ENCODE assay signal across 10 mouse cellular contexts in genomic region chr14:120428497-120428896, GRCm38 (mm10).
"Had no signal": no experiment of that assay in that cellular context is flagged by ENCODE, and none has a peak within 500 bp of the region (broad histone marks: within the 10 kb centered on the region; RNA-seq: fewer than 3 reads in every experiment).

No protein-coding gene starts in this region.

- DNase-seq: kidney, adult 18-20 months; kidney, postnatal 14 days; lung, embryonic 14.5 days; lung, postnatal 10 days; lung, postnatal 4 days; midbrain, embryonic 14.5 days; thymus, adult 18-20 months; thymus, postnatal 14 days had no signal

- ATAC-seq: intestine, embryonic 15.5 days; liver, embryonic 12.5 days had no signal
